In genomic region chr15:94326626-94327025, GRCm38 (mm10) we compare ENCODE assay signal across 16 mouse cellular contexts.
DNase-seq lines count a peak whose midpoint lies in the region; ATAC-seq lines count a peak whose summit lies in the region.
"Had no signal": no experiment of that assay in that cellular context is flagged by ENCODE, and none has a peak within 500 bp of the region (broad histone marks: within the 10 kb centered on the region; RNA-seq: fewer than 3 reads in every experiment).

No protein-coding gene starts in this region.

- peaks cover 17% of the 10 kb centered on the region for H3K4me1 ChIP-seq in embryonic facial prominence, embryonic 12.5 days
- peaks cover 10% of the 10 kb centered on the region for H3K4me1 ChIP-seq in embryonic facial prominence, embryonic 10.5 days
- H3K4me1 ChIP-seq in kidney, embryonic 15.5 days = peaks cover 17% of the 10 kb centered on the region
- H3K4me1 ChIP-seq: hindbrain, embryonic 10.5 days had no signal

- H3K4me2 ChIP-seq in embryonic facial prominence, embryonic 12.5 days (replicated peaks) = no peak overlapping the region
- no peak overlapping the region for H3K4me2 ChIP-seq in kidney, embryonic 15.5 days
- H3K4me2 ChIP-seq: embryonic facial prominence, embryonic 15.5 days; hindbrain, embryonic 14.5 days had no signal

- ATAC-seq in embryonic facial prominence, embryonic 12.5 days (ENCODE audit: insufficient number of reproducible peaks, insufficient read depth, low FRiP score, low TSS enrichment) = no peak
- ATAC-seq in kidney, embryonic 15.5 days (replicated peaks; ENCODE audit: low FRiP score) = no peak
- ATAC-seq: activated CD4-positive, CD25-positive, alpha-beta regulatory T cell, adult 4 months; forebrain, postnatal 0 days; hindbrain, postnatal 0 days; inflammation-experienced regulatory T-cells, adult 6 months had no signal

- 85% methylated on average over 5 of the region's 5 CpGs for WGBS in embryonic facial prominence, embryonic 12.5 days
- WGBS in embryonic facial prominence, embryonic 10.5 days = 90% methylated on average over 5 of the region's 5 CpGs
- 88% methylated on average over 5 of the region's 5 CpGs for WGBS in kidney, embryonic 15.5 days

- H3K9ac ChIP-seq in embryonic facial prominence, embryonic 12.5 days = no peak overlapping the region
- H3K9ac ChIP-seq in kidney, embryonic 15.5 days = no peak overlapping the region
- H3K9ac ChIP-seq: embryonic facial prominence, embryonic 15.5 days; forebrain, postnatal 0 days; hindbrain, embryonic 14.5 days had no signal

- H3K9me3 ChIP-seq in embryonic facial prominence, embryonic 12.5 days = no peaks in the 10 kb centered on the region
- H3K9me3 ChIP-seq in embryonic facial prominence, embryonic 10.5 days = no peaks in the 10 kb centered on the region
- H3K9me3 ChIP-seq in kidney, embryonic 15.5 days (replicated peaks) = no peaks in the 10 kb centered on the region
- H3K9me3 ChIP-seq: embryonic facial prominence, embryonic 15.5 days; hindbrain, embryonic 10.5 days had no signal

- peak overlapping the region; percentile 65; the same call in 1 of the 2 replicates for H3K27ac ChIP-seq in embryonic facial prominence, embryonic 12.5 days
- no peak overlapping the region for H3K27ac ChIP-seq in embryonic facial prominence, embryonic 10.5 days (replicated peaks)
- peak overlapping the region; percentile 80 for H3K27ac ChIP-seq in kidney, embryonic 15.5 days
- H3K27ac ChIP-seq: embryonic facial prominence, embryonic 15.5 days; hindbrain, embryonic 10.5 days; hindbrain, embryonic 14.5 days; hindbrain, postnatal 0 days had no signal

- no peak overlapping the region for H3K4me3 ChIP-seq in embryonic facial prominence, embryonic 12.5 days
- no peak overlapping the region for H3K4me3 ChIP-seq in embryonic facial prominence, embryonic 10.5 days
- no peak overlapping the region for H3K4me3 ChIP-seq in kidney, embryonic 15.5 days (replicated peaks)
- H3K4me3 ChIP-seq: embryonic facial prominence, embryonic 15.5 days; gastrocnemius, adult 2 months; hindbrain, embryonic 10.5 days had no signal

- no peaks in the 10 kb centered on the region for H3K27me3 ChIP-seq in embryonic facial prominence, embryonic 12.5 days
- H3K27me3 ChIP-seq in embryonic facial prominence, embryonic 10.5 days (replicated peaks; ENCODE audit: low read depth, poor library complexity, severe bottlenecking) = no peaks in the 10 kb centered on the region
- no peaks in the 10 kb centered on the region for H3K27me3 ChIP-seq in kidney, embryonic 15.5 days
- H3K27me3 ChIP-seq: embryonic facial prominence, embryonic 15.5 days had no signal

- DNase-seq in embryonic facial prominence, embryonic 10.5 days (ENCODE audit: low spot score) = no peak
- DNase-seq in kidney, postnatal 10 days = no peak
- peak; percentile 55 for DNase-seq in brain, adult 2 months (ENCODE audit: low read depth, low spot score)
- no peak for DNase-seq in neural tube, embryonic 10.5 days (ENCODE audit: extremely low spot score, low spot score)
- DNase-seq: cerebellum, adult 11 months; cerebellum, adult 9-11 months had no signal

- H3K36me3 ChIP-seq in embryonic facial prominence, embryonic 12.5 days = peaks cover 17% of the 10 kb centered on the region; the same call in 1 of the 2 replicates
- peaks cover 16% of the 10 kb centered on the region for H3K36me3 ChIP-seq in embryonic facial prominence, embryonic 10.5 days (replicated peaks)
- H3K36me3 ChIP-seq in kidney, embryonic 15.5 days = peaks cover 6% of the 10 kb centered on the region; the same call in 1 of the 2 replicates
